Mouse (Mus musculus): ENCODE data around the gene Arf5.

GRCm38 (mm10) chr6:28459221-28459668 is 35.9 kb downstream of the Arf5 start:
- TF ChIP-seq CTCF (IDR thresholded peaks at IDR 0.05; ENCODE audit: borderline replicate concordance, insufficient read depth, low read length), result no peak
- no peak for TF ChIP-seq POLR2A (IDR thresholded peaks at IDR 0.05; ENCODE audit: low read depth, low read length)
